Mouse (Mus musculus) embryonic fibroblast, embryonic 13.5 days (primary cell): ENCODE measurements around the gene 2310011J03Rik. TPM values are rescaled to one million over a fixed set of nuclear protein-coding genes. Genes with fewer than 3 reads are reported as not detected.

ENCODE experiments used
- H3K27ac ChIP-seq: 2 replicates; pipeline ENCODE4 v1.5.1; 2012; ENCODE audit warnings: low read length, control low read depth, inconsistent platforms; ENCODE audit not compliant: insufficient read depth
- H3K4me1 ChIP-seq: 2 replicates; pipeline ENCODE4 v1.6.1; 2011; ENCODE audit warnings: low read length; ENCODE audit not compliant: control insufficient read depth, insufficient read depth
- H3K4me3 ChIP-seq: 2 replicates; pipeline ENCODE4 v1.5.1; 2011; ENCODE audit warnings: mild to moderate bottlenecking, control low read depth, low read length; ENCODE audit not compliant: insufficient read depth
- CTCF ChIP-seq: IDR thresholded peaks from 2 replicates; pipeline ENCODE4 v1.5.1; 2011; ENCODE audit warnings: mild to moderate bottlenecking, control low read depth, low read length, moderate library complexity, borderline replicate concordance; ENCODE audit not compliant: insufficient read depth
- POLR2A ChIP-seq: IDR thresholded peaks from 2 replicates; pipeline ENCODE4 v1.6.1; 2011; ENCODE audit warnings: low read depth, mild to moderate bottlenecking, control low read depth, low read length, moderate library complexity
- polyA plus RNA-seq: library from polyadenylated mRNA; stranded (reverse); fragments of >200 nt; gene quantifications from 2 replicates; pipeline ENCODE4 v1.2.4, GENCODE M21; 2011; ENCODE audit warnings: low read depth; ENCODE audit not compliant: missing spikeins, insufficient read length

Gene 2310011J03Rik
- polyA plus RNA-seq, 1 experiment, result 16.4 TPM

DNA sequence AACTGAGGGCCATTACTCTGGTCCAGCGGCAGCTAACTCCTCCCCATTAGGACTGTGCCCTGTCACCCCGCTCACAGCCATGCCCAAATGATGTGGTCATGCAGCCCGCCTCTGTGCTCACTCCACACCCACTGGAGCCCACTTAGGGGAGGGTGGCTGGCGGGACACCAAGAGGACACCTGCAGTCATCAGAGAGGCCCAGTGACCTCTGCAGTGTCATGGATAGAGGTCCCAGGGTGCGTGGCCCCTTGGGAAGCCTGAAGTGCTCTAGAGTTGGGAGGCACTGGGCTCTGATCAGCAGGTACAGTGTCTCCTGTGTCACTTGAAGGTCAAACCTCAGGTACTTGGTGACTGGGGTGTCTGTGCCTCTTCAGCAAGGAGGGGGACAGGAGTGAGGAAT, 23.5 kb downstream of the 2310011J03Rik start:
- no peaks in the 10 kb centered on the region; the same call in 1 of the 2 replicates for H3K4me1 ChIP-seq
- H3K27ac ChIP-seq, result no peak overlapping the region
- H3K4me3 ChIP-seq, result no peak overlapping the region
- TF ChIP-seq CTCF, result no peak
- TF ChIP-seq POLR2A, result no peak

DNA sequence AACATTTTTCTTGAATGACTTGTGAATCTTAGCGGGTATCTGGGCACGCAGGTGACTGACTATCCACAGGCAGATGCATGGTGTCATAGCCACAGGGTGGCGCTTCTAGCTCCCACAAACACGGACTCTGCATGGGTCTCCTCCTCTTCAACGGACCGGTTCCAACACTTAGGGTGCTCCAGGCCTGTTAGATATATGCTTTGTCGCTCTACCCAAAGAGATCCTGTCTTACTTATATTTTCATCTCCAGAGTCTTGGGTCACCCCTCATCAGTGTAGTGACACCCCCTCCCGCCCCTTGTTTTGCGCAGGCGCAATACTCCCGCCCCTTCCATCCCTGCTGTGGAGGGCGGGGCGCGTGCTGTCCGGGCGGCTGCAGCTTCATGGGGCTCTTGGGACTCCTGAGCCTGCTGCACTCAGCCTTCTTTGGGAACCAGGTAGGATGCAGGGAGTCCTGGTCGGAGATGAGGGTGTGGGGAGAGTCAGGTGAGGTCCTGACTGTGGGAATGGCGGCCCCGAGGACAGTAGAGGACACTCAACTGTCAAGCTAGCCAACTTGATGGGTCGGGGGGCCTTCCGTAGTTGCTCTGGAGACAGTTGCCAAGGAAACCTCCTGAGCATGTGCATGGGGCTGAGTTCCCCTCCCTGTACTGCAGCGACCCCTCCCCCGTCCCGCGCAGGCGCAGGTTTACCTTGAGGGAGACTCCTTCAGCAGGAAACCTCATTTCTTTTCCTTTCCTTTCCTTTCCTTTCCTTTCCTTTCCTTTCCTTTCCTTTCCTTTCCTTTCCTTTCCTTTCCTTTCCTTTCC, 24.5 kb downstream of the 2310011J03Rik start, which contains the start of gene Apc2:
Gene Apc2 (plus strand): TSS at position 360 of the 808 bp plus-strand sequence.
- TF ChIP-seq POLR2A, result peak; percentile 54; the same call in 1 of the 2 replicates
- peak; percentile 62; the same call in 1 of the 2 replicates for TF ChIP-seq CTCF

DNA sequence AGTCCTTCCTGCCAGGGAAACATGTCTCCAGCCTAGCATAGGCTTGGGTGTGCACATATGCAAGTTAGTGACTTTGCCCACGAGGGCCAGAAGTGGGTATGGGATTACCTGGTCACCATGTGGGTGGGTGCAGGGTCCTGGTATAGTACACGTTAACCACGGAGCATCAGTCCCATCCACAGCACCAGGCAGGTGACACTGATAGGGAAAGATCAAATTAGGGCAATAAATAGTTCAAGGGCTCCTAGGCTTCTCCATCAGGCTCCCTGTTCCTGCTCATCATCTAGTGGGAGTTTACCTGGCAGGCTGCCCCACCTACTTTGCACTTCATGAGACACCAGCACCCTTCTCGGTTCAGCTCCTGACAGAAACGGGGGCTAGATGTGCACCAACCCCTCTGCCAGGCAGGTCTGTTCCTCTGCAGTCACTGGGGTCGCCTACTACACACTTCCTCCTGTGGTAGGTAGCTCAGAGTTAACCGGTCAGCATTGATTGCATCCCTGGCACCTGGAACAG, 25.5 kb downstream of the 2310011J03Rik start:
- Histone ChIP-seq H3K4me3 (no peak overlapping the region), H3K27ac (no peak overlapping the region)

More for the DNA sequence above, 24.5 kb downstream of the 2310011J03Rik start, which contains the start of gene Apc2:
- no peak within 1 kb of the TSS for H3K27ac ChIP-seq
- H3K4me1 ChIP-seq, result no peaks in the 10 kb centered on the region; the same call in 1 of the 2 replicates
- no peak within 1 kb of the TSS for H3K4me3 ChIP-seq

DNA sequence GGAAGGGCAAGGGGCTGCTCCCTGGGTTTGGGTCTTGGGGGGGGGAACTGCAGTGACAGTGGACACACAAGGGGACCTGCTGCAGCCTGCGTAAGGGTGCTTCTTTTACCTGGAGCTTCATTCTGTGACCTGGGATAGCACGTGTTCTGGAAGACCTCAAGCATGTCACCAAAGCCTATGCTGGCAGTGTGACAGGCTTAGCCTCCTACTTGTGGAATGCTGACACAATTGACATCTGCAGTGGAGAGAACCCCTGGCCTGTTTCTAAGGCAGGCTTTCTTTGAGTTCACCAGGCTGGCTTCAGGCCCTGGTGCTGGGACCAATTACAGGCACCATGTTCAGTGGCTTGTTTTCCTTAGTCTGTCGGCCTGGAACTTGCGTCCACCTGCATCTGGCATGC, 26.0 kb downstream of the 2310011J03Rik start:
- H3K27ac ChIP-seq, result no peak overlapping the region
- TF ChIP-seq CTCF (no peak), POLR2A (no peak)
- no peaks in the 10 kb centered on the region; the same call in 1 of the 2 replicates for H3K4me1 ChIP-seq
- peak overlapping the region; percentile 98 for H3K4me3 ChIP-seq

More for the DNA sequence above, 25.5 kb downstream of the 2310011J03Rik start:
- TF ChIP-seq POLR2A (peak; percentile 18), CTCF (no peak)
- no peaks in the 10 kb centered on the region; the same call in 1 of the 2 replicates for H3K4me1 ChIP-seq

DNA sequence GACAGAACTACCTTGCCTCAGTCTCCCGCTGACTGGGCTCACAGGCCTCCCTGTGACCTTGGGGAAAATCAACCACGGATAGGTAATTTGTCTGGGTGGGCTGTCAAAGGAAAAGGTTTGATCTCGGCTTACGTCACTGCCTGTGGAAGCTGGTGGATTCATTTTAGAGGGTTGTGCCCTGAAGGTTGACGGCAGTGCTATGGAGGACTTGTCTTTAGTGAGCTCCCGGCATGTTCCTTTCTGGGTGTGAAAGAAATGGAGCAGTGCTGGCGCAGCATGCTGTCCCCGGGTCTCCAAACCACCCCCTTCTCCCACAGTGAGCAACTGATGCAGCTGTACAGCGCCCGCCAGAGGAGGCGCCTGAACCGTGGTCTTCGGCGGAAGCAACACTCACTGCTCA, 27.0 kb downstream of the 2310011J03Rik start:
- peak overlapping the region; percentile 98 for H3K4me3 ChIP-seq
- peak overlapping the region; percentile 49; the same call in 1 of the 2 replicates for H3K27ac ChIP-seq
- H3K4me1 ChIP-seq, result no peaks in the 10 kb centered on the region; the same call in 1 of the 2 replicates
- no peak for TF ChIP-seq CTCF
- peak; percentile 32 for TF ChIP-seq POLR2A

DNA sequence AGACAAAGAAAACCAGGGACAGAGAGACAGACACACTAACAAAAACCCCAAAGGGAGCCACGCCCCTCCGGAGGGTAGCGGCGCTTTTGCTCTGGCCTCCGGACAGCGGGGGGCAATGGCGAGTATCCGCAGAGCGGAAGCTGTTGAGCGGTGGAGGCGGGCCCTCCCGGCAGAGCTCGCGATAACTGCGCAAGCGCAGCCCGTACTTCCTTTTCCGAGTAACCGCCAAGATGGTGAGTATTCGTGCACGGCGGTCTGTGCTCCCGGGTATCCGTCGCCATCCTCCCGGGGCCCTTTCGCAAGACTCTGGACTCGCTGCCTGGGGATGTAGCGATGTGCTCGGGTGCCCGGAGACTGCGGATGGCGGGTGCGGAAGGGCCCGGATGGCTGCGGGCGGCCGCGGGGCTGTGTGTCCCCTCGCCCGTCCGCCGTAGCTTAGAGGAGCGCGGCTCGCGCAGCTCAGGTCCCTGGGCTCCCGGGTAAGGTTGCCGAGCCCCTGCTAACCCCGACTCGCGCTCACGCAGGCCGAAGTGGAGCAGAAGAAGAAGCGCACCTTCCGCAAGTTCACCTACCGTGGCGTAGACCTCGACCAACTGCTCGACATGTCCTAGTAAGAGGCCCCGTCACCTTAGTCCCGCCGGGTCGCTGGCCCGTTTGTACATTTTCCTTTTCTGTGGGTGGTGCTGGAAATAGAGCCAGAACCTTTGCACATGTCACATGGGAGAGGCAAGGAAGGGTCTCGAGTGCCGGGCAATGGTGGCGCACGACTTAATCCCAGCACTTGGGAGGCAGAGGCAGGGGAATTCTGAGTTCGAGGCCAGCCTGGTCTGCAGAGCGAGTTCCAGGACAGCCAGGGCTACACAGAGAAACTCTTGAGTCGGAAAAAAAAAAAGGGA, 27.8 kb downstream of the 2310011J03Rik start, which contains the start of gene Rps15:
Gene Rps15 (plus strand): TSS at position 203 of the 896 bp plus-strand sequence.
- TF ChIP-seq POLR2A (peak; percentile 97), CTCF (peak; percentile 31; the same call in 1 of the 2 replicates)
- Histone ChIP-seq H3K4me3 (peak within 1 kb of the TSS; percentile 98), H3K4me1 (no peaks in the 10 kb centered on the region; the same call in 1 of the 2 replicates), H3K27ac (peak within 1 kb of the TSS; percentile 49)

DNA sequence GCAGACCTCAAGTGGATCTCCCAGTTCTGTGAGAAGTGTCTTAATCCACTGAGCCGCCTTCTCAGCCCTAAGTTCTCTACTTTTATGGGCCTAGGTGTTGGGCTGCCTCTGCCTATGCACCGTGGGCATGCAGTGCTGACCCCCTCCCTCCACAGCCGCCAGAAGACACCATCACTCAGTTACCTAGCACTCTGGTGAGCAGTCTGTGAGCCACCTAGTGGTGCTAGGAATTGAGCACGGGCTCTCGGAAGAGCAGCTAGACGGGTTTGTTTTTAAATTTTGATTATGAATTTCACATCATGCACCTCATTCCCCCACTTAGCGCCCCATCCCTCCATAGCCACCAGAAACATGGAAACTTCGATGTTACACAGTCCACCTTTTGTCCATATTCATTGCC, 31.7 kb downstream of the 2310011J03Rik start:
- H3K27ac ChIP-seq, result no peak overlapping the region
- no peak overlapping the region for H3K4me3 ChIP-seq
- TF ChIP-seq CTCF (no peak), POLR2A (no peak)
- no peaks in the 10 kb centered on the region; the same call in 1 of the 2 replicates for H3K4me1 ChIP-seq

DNA sequence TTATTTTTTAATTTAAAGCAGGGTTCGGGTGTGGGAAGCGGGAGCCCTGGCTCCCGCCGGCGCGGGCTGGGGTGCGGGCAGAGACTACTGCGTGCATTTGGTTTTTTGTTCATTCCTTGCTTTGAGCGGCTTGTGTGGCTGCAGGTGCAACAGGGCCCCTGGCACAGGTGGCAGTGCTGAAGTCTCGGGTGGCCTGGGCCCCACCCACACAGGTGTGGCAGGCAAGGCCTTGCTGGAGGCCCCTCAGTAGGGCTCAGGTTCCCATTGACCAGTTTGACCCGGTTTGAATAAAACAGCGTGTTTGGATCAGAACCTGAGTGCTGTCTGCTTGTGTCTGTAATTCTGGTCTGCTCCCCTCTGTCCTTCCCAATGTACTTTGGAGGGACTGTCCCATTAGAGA, 32.2 kb downstream of the 2310011J03Rik start:
- TF ChIP-seq CTCF, result no peak
- TF ChIP-seq POLR2A, result no peak
- Histone ChIP-seq H3K27ac (no peak overlapping the region), H3K4me1 (no peaks in the 10 kb centered on the region; the same call in 1 of the 2 replicates), H3K4me3 (no peak overlapping the region)
